Mouse (Mus musculus) naive thymus-derived CD4-positive, alpha-beta T cell, adult 2 months (primary cell): ENCODE results near the gene Mcts2.
"Not testable (repeated sequence)": the region's sequence is repeated elsewhere in the genome, so short reads cannot be mapped to it uniquely, and the experiment has no call there.

Experiments used
- DNase-seq: peaks from one replicate; pipeline ENCODE4 v3.0.0-alpha.2; 2011; ENCODE audit warnings: low read depth

The Mcts2 gene

DNA sequence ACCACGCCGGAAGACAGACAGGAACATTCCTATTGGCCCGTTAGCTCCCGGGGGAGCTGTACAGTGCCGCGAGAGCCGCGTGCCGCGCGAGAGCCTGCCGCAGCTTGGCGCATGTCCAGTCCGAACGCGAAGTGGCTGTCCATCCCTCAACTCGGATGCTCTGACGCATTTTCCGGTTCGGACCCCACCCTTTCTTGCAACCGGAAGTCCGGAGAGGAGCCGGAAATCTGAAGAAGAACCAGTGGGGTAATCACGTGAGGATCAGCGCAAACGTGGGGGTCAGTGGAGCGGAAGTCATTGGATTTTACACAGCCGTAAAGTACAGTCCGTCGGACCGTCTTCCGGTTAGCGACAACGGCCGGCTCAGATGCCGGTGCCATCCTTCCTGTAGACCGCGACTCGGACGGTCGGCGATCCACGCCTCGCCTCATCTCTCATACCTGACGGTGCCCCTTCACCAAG, at the start of gene Mcts2:
TSS of gene Mcts2 (plus strand) at position 230 of the 462 bp plus-strand sequence.
- DNase-seq = no peak

DNA sequence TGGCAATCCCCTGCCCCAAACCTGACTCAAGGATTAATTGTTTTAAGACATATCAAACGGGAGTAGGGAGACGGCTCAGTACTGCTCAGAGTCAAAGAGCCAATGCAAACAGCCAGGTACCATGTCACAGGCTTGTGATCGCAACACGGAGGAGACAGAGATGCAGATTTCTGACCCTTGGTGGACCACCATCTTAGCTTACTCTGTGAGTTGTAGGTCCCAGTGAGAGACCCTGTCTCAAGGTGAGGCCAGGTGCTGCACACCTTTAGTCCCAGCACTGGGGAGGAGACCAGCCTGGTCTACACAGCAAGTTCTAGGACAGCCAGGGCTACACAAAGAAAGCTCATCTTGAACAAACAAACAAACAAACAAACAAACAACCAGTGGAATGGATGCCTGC, 49.5 kb upstream of the Mcts2 start:
- DNase-seq = no peak

DNA sequence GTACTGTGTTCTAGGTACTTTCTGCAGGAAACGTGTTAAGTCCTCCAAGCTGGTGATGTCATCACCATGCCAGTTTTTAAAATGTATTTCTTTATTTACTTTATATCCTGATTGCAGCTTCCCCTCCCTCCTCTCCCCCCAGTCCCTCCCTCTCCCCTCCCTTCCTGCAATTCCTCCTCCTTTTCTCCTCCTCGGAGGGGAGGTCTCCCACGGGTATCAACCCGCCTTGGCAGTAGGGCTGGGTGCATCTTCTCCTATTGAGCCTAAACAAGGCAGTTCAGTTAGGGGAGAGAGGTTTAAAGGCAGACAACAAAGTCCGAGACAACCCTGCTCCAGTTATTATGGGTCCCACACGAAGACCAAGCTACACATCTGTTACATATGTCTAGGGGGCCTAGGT, 48.0 kb upstream of the Mcts2 start:
- no peak for DNase-seq

DNA sequence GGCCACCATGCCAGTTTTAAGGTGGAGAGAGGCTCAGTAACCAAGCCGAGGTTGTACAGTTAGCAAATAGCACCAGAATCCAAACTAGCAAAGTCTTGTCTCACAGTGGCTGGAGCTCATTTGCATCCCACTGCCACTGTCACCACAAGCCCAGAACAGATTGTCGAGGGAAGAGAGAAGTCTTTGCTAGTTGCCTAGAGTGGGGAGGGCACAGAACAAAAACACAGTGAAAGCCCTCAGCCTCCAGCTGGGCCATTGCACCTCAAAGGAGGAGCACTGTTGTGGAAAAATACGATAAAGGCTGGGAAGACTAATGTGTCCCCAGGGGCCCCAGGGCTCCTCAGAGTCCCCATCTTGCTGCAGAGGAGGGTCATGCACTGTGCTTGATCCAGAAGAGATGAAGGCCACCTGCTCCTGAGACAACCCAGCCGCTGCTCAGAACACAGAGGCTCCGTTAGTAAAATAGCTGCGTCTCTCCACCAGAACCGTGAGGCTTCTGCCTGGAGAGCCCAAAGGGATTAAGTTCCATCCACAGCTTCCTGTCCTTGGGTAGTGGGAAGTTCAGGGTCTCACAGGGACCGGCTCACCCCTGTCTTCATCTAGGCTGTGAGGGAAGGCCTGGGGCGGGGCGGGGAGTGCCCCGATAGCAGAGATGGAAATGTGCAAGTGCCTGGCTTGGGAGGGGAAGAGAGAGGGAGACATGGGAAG, 47.3 kb upstream of the Mcts2 start:
- DNase-seq = no peak

DNA sequence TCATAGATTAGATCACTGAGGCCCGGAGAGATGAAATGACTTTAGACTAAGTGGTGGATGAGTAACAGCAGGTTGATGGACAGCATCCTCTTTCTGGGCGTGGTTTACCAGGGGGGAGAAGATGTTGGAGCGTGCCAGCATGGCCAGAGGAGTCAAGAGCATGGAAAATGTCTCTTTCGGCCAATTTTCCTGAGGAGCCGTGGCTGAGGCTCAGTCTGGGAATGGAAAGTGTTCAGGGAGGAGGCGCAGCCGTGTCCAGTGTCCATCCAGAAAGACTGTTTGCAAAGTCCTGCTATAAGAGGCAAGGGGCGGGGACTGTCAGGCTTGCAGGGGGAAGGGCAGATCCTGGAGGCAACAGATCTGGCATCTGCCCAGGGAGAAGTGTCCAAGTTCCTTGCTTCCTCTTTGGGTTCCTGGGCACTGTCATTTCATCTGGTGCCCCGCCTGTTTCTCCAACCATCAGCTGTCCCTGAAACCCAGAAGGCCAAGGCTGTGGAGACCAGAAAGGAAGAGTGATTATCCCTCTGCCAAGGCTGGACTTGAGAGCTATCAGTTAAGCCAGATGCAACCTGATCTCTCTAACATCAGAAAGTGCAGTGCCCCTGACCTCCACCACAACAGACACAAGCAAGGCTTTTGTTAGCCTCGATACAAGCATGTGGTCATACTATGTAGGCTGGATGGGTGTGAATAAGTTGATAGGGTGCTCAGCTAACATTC, 33.8 kb upstream of the Mcts2 start:
- no peak for DNase-seq

DNA sequence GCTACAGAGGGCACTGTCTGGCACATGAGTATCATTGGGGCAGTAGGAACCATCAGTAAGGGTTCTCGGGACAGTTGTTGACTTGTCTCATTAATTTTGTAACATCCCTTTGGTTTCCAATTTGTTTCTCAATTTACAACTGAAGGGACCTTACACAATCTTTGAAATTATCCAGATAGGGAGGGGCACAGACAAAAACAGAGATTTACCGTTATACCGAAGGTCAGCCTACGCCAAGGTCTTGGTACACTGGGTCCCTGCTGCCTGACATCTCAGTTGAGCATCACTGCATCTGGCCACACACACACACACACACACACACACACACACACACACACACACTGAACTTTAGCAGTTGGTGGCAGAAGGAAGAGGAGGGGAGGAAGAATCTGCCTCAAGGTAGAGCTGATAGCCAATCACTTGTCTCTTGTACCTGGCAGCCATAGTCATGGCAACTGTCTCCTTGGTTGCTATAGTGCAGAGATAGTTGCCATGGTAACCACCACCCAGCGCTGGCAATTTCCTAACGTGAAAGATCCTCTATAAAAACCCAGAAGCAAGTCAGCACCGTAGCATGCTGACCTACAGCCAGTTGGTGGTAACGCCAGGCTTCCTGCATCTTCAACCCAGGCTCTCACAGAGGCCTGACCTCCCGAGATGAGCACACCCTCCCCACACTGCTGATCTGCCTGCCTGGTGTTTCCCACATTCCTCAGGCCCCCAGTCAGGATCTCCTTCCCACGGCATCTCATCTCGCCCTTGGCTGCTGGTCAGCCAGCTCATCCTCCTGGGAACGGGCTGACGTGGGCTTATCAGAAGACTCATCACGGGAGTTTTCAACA, 32.7 kb upstream of the Mcts2 start:
- DNase-seq = no peak

DNA sequence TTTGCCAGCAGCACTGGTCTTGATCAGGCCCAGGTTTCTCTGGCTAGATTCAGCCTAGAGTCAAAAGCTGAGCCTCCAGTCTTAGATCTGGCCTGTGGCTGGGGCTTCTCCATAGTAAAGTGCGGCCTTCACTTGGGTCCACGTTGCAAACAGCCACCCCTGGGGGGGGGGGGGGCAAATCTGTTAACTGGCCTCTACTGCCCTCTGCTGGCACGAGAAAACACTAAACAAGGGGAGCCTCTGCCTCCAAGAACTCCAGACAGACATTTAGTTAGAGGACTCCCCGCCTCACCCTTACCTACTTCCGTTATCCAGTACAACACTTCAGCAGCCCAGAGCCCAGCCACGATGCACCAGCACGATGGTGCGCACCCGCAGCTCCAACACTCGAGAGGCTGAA, 29.4 kb upstream of the Mcts2 start:
- DNase-seq = peak; percentile 43

DNA sequence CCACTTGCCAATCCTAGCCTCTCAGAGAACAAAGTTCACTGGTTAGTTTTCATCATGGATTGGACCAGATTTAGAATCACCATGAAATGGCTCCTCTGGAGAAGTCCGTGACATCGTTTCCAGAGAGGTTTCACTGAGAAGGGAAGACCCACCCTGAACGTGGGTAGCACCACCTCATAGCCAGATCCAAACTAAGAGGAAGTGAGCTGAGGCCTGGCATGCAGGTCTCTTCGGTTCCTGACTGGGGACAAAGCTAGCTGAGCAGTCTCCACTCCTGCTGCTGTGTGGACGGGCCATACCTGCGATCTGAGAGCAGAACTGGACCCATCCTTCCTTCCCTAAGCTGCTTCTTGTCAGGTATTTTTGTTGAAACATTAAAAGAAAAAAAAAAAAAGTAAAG, 25.7 kb upstream of the Mcts2 start:
- DNase-seq = no peak

DNA sequence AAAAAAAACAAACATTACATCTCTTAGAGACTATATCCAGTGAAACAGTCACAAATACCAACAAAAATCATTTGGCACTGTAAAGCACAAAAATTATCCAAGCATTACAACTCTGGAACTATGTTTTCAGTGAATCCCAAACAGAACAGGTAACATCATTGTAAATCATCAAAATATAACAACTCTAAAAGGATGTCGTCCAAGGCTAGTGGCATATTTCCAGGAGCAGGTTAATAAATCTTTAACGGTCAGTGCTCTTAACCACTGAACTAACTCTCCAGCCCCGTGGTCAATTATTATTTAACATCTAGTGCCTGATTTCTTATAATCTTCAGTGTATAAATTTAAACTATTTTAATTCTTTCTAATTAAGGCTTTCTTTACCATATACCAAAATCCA, 20.6 kb upstream of the Mcts2 start:
- not testable (repeated sequence) for DNase-seq

DNA sequence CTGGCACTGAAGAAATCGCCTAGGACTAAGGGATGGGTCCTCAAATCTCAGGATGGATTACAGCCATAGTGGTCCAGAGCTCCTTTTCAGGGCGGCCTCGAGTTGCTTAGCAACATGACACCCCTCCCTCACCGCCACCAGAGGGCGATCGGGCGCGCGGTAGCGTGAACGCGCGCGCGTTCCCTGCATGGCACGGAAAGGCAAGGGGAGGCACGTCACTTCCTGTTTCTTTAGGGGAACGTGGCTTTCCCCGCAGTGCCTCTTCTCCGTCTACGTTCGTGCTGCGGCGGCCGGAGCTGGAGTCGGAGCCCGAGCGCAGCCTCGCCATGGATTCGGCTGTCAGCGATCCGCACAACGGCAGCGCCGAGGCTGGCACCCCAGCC, 17.6 kb upstream of the Mcts2 start, which contains the start of gene H13:
TSS of gene H13 (plus strand) at position 206 of the 383 bp plus-strand sequence.
- DNase-seq = peak; percentile 97

DNA sequence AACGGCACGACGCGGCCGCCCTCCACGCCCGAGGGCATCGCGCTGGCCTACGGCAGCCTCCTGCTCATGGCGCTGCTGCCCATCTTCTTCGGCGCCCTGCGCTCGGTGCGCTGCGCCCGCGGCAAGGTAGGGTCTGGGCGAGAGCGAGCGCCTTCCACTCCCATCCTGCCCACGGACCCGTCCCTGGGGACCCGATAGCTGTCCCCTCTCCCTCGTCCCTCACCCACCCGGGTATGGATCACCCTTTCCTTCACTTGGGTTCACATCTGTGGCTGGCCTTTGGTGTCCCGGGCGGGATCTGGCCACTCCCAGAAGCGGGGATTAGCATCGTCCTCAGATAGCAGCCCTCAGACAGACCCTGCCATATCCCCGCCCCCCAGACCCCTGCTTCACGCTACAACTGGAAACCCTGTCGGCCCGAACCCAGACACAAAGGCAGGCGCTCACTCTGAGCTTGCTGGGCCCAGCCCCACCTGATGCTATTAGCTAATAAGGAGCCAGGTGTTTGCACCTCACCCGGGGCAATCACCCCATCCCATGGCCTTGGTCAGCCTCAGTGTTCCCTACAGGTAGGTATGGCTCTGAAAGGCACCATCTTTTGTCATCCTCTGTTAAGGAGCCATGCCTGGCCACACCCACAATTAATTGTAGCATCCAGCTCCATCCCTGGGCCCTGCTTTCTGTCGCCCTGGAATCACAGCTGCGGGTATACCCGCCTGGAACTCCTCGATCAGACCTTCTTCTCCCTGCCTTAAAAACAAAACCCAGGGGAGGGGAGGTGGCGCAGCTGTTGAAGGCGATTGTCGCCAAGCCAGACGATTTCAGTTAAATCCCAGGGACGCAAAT, 17.0 kb upstream of the Mcts2 start:
- peak; percentile 42 for DNase-seq

DNA sequence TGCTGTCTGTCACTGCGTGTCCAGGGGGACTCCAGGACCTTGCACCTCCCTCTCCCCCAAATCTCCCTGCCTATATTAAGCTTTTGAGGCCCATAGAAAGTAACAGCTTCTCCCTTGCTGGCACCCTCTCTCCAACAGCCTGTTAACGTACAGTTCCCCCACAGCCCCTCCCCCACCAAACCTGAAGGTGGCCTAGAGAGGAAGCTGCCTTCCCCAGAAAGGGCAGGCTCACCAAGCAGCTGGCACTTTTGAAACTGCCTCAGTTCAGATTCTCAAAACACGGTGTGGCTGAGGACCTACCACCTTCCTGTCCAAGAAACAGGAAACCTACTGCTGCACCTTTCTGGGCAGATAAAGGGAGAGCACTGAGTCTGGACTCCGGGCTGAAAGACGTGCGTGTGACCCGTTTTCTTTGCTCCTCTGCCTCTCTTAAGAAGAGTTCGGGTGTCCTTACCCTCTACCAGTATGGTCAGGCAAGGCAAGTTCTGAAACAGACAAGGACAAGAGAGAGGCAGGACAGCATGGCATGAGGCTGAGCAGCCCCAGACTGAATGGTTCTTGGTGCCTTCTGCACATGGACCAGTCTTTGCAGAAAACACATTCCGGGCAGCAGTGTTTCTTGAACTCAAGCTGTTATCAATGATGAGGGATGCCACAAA, 15.7 kb upstream of the Mcts2 start:
- DNase-seq = peak; percentile 70

DNA sequence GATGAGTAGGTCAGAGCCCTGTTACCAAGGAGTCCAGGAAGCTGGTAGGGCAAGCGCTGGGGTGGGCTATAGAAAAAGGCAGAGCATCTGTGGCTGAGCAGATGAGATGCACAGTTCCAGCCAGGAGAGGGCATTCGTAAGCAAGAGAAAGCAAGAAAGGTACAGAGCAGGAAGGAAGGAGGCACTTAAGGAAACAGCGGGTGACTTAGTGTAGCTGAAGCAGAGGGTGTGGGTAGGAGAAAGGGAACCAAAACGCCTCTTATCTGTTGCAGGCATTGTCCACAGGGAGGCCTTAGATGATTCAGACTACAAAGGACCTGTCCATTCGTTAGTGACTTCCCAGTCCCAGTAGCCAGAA, 15.2 kb upstream of the Mcts2 start:
- peak; percentile 78 for DNase-seq

DNA sequence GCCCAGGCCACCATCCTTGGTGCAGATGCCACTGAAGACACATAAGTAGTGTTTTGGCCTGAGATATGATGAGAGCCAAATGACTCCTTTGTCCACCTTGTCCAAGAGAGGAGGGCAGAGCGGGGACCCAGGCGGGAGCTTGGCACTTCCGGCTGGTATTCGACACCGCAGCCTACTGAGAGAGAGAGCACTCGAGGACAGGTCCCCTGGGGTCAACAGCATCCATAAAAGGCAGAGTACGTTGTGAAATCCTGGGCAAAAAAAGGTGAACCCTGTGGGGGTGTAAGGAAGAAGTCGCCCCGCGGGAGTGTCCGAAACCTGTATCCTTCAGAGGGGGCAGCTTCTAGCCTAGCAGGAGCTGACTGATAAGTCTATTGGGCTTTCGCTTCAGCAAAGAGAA, 14.7 kb upstream of the Mcts2 start:
- DNase-seq = no peak

DNA sequence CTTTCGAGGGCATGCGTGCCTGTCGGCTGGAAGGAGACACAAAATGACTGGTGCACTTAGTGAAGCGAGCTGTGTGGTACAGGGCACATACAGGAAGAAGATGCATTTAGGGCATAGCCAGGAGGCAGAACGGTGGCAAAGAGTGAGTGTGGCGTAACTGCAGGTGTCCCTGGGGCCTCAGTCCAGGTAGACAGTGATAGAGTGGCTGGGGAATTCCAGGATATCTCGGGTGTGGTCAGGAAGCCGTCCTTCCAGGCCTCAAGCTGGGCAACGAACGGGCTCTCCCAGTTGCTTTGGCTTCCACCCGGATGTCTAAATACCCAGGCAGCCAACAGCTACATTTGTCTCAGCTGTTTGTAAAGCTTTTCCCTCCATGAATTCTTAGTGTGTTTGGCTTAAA, 12.7 kb upstream of the Mcts2 start:
- DNase-seq = no peak

DNA sequence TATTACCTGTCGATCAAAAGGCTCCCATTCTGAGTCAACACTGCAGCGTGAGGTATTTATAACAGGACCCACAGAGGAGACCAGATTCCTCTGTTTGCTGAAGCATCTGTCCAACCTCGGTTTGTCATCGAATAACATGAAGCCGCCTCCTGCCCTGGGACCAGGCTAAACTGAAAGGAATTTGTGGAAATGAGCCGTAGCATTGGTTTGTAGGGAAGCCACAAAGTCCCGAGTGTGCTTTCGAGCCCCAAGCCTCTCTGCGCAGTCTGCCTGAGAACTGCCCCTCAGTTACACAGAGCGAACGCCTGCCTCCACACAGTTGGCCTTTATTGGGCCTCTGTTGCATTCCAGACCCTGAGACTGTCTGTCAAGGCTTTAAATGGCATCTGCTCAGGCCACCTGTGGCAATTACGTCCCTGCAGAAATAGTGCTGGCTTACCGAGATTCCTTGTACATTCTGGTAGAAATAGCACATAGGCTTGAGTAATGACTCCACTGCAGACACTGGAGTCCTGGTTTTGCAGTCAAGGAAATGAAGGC, 11.5 kb upstream of the Mcts2 start:
- no peak for DNase-seq

DNA sequence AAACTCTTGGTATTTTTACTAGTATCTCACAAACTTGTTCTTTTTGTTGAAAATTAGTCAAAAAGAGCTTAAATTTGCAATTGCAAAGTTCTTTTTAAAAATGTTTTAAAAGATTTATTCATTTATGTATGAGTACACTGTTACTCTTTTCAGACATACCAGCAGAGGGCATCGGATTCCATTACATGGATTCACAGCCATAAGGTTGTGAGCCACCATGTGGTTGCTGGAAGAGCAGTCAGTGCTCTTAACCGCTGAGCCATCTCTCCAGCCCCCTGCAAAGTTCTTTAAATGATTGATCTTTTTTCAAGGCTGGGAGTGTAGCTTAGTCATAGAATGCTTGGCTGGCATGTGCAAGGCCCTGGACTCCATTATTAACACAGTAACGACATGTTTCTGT, 8.5 kb upstream of the Mcts2 start:
- DNase-seq = peak; percentile 57

DNA sequence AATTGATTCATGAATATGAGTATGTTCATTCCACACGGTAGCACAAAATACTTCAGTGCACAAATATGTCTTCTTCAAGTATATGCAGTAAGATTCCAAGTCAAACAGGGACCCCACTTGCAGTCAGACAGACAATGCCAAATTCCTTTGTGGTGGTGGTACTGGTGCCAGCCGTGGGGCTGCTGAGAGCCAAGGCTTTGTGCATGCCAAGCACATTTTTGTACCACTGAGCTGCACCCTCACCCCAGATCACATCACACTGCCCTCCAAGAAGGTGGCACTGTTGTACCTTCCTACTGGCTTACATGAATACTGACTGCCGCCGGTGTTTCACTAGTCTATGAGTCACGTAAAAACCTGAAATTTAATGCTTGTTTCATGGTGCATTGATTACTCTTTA, 7.9 kb upstream of the Mcts2 start:
- DNase-seq = no peak

DNA sequence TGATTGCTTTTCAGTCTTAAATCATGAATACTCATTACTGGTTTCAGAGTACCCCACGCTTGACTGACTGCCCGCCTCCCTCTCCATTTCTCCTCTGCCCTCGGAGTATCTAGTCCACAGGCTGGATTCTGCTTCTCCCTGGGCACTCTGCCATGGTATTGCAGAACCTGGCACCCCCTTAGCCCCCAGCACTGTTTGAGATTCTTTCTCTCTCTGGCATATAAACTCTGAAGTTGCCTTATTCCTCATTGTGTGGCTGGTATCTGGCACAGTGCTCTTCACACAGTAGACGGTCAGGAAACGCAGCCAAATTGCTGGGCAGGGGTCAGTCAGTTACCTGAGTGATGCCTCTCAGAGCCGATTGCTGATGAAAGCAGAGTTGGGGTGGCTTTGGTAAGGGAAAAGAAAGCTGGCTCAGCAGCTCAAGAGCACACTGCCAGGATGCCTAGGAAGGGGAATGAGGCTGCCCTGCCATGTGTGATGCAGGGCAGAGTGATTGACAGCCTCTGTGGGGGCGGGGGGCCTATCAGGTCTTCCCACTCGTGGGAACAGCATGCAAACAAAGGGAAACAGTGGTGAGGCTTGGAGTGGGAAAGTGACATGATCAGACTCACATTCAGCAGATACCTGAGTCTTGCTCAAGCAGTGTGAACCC, 7.0 kb upstream of the Mcts2 start:
- no peak for DNase-seq

DNA sequence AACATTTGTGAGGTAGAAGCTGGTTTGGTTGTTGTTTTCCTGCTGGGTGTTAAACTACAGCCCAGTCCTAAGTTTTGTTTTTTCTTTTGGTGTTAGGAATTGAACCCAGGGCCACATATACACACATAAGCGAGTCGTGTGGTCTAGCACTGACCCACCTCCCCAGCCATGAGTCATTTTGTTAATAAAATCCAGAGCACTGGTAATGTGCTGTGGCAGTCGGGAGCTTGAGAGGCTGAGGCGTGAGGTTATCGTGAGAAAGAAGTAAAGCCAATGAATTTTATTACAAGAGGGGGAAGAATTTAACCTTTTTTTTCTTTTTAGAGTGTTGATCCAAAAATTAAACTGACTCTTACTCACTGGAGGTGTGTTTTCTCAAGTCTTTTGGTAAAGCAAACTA, 3.7 kb upstream of the Mcts2 start:
- DNase-seq = no peak

DNA sequence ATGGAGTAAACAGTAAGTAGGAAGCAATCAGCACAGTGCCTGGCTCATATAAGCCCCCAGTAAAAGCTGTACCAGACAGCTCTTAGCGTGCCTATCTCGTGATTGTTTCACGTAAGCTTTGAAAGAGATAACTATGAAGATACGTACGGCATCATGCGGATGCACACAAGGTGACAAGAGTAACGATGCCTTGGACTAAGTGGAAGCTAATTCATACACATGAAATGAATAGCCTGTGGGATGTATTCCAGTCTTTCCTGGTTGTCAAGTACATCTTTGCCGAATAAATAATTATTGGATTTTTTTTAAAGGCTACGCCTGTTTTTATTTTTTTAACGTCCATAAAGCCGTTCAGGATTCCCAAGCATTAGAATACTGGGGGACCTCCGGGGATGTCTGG, 436 bp upstream of the Mcts2 start:
- no peak for DNase-seq
